In genomic region chr13:110928894-110929293, GRCm38 (mm10) we compare ENCODE assay signal across 25 mouse cellular contexts.
DNase-seq lines count a peak whose midpoint lies in the region; ATAC-seq lines count a peak whose summit lies in the region.
"Had no signal": no experiment of that assay in that cellular context is flagged by ENCODE, and none has a peak within 500 bp of the region (broad histone marks: within the 10 kb centered on the region; RNA-seq: fewer than 3 reads in every experiment).

No protein-coding gene starts in this region.

- intact Hi-C loops in heart, postnatal 36 days (cut with DNase I): no loop called here

- no peak overlapping the region for H3K9ac ChIP-seq in heart, embryonic 11.5 days (ENCODE audit: low read depth, low read length)
- no peak overlapping the region for H3K9ac ChIP-seq in heart, embryonic 16.5 days (ENCODE audit: low read length)
- H3K9ac ChIP-seq: embryonic facial prominence, embryonic 13.5 days; forebrain, embryonic 12.5 days; forebrain, postnatal 0 days; limb, embryonic 13.5 days; neural tube, embryonic 15.5 days; stomach, embryonic 15.5 days had no signal

- no peaks in the 10 kb centered on the region for H3K9me3 ChIP-seq in heart, embryonic 11.5 days (replicated peaks; ENCODE audit: control insufficient read depth, low read length)
- H3K9me3 ChIP-seq in heart, embryonic 16.5 days (replicated peaks; ENCODE audit: control insufficient read depth, low read length): no peaks in the 10 kb centered on the region
- H3K9me3 ChIP-seq: embryonic facial prominence, embryonic 13.5 days; forebrain, embryonic 12.5 days; hindbrain, embryonic 10.5 days; limb, embryonic 13.5 days; neural tube, embryonic 15.5 days; stomach, embryonic 15.5 days had no signal

- H3K27me3 ChIP-seq in heart, embryonic 11.5 days (ENCODE audit: control insufficient read depth, insufficient read depth, low read length): no peaks in the 10 kb centered on the region
- no peaks in the 10 kb centered on the region for H3K27me3 ChIP-seq in heart, embryonic 16.5 days (ENCODE audit: control insufficient read depth, insufficient read depth, low read length)
- H3K27me3 ChIP-seq: embryonic facial prominence, embryonic 13.5 days; forebrain, embryonic 12.5 days; limb, embryonic 13.5 days; neural tube, embryonic 15.5 days; stomach, embryonic 15.5 days had no signal

- WGBS in heart, embryonic 11.5 days (ENCODE audit: insufficient replicate concordance): 70% methylated on average over 3 of the region's 3 CpGs
- 74% methylated on average over 3 of the region's 3 CpGs for WGBS in heart, embryonic 16.5 days

- H3K4me1 ChIP-seq in heart, embryonic 11.5 days (ENCODE audit: control insufficient read depth, insufficient read depth, low read length): 0 out of 2 replicates have a peak, but pooled peaks cover 4% of the 10 kb centered on the region
- H3K4me1 ChIP-seq in heart, embryonic 16.5 days (ENCODE audit: control insufficient read depth, insufficient read depth, low read length): peaks cover 10% of the 10 kb centered on the region
- H3K4me1 ChIP-seq: embryonic facial prominence, embryonic 13.5 days; forebrain, embryonic 12.5 days; hindbrain, embryonic 10.5 days; limb, embryonic 13.5 days; neural tube, embryonic 15.5 days; stomach, embryonic 15.5 days had no signal

- H3K4me3 ChIP-seq in heart, embryonic 11.5 days (ENCODE audit: low read depth, low read length): no peak overlapping the region
- H3K4me3 ChIP-seq in heart, embryonic 16.5 days (ENCODE audit: low read length): no peak overlapping the region
- H3K4me3 ChIP-seq: embryonic facial prominence, embryonic 13.5 days; forebrain, embryonic 12.5 days; hindbrain, embryonic 10.5 days; layer of hippocampus, adult 2 months; limb, embryonic 13.5 days; neural tube, embryonic 15.5 days; stomach, embryonic 15.5 days had no signal

- peak overlapping the region; percentile 42; the same call in 1 of the 2 replicates for H3K27ac ChIP-seq in heart, embryonic 11.5 days (ENCODE audit: low read depth, low read length)
- H3K27ac ChIP-seq in heart, embryonic 16.5 days (ENCODE audit: low read length): peak overlapping the region; percentile 12
- H3K27ac ChIP-seq: embryonic facial prominence, embryonic 13.5 days; forebrain, embryonic 12.5 days; hindbrain, embryonic 10.5 days; layer of hippocampus, adult 2 months; limb, embryonic 13.5 days; neural tube, embryonic 15.5 days; stomach, embryonic 15.5 days had no signal

- ATAC-seq in heart, embryonic 11.5 days (replicated peaks; ENCODE audit: insufficient number of reproducible peaks, low FRiP score, low TSS enrichment): no peak
- ATAC-seq in heart, embryonic 16.5 days (replicated peaks; ENCODE audit: extremely low read depth, insufficient read depth, low FRiP score): no peak
- ATAC-seq: CD4-positive, CD25-positive, alpha-beta regulatory T cell, adult 4 months; forebrain, postnatal 0 days; hindbrain, embryonic 16.5 days had no signal

- H3K36me3 ChIP-seq in heart, embryonic 11.5 days (ENCODE audit: control insufficient read depth, insufficient read depth, low read length): no peaks in the 10 kb centered on the region
- no peaks in the 10 kb centered on the region for H3K36me3 ChIP-seq in heart, embryonic 16.5 days (ENCODE audit: control insufficient read depth, insufficient read depth)
- H3K36me3 ChIP-seq: embryonic facial prominence, embryonic 13.5 days; forebrain, embryonic 12.5 days; hindbrain, embryonic 10.5 days; limb, embryonic 13.5 days; neural tube, embryonic 15.5 days; stomach, embryonic 15.5 days had no signal

- no peak overlapping the region for H3K4me2 ChIP-seq in heart, embryonic 11.5 days
- H3K4me2 ChIP-seq in heart, embryonic 16.5 days (ENCODE audit: low read depth, low read length): no peak overlapping the region
- H3K4me2 ChIP-seq: embryonic facial prominence, embryonic 13.5 days; forebrain, embryonic 12.5 days; limb, embryonic 13.5 days; liver, embryonic 11.5 days; neural tube, embryonic 15.5 days; stomach, embryonic 15.5 days had no signal

- DNase-seq in heart, postnatal 36 days: no peak
- DNase-seq in heart, adult 9 months (ENCODE audit: low spot score in 2 of 2): no peak
- peak; percentile 14 for DNase-seq in lung, postnatal 10 days
- DNase-seq in lung, postnatal 14 days: no peak
- DNase-seq in ovary, postnatal 14 days (ENCODE audit: low spot score): no peak
- DNase-seq: cerebellum, adult 11-12 months; cerebellum, adult 9-11 months; embryo, embryonic 11 days; forebrain, postnatal 0 days; kidney, adult 2 months; kidney, postnatal 36 days; midbrain, embryonic 14.5 days; right cerebral cortex, postnatal 25 days had no signal
